Mouse (Mus musculus): Measurements from ENCODE around the gene Enpp1. TPM values are rescaled to one million over a fixed set of nuclear protein-coding genes. Genes with fewer than 3 reads are reported as not detected.

Gene Enpp1
- polyA plus RNA-seq, 1 experiment, result 0.78 TPM

DNA sequence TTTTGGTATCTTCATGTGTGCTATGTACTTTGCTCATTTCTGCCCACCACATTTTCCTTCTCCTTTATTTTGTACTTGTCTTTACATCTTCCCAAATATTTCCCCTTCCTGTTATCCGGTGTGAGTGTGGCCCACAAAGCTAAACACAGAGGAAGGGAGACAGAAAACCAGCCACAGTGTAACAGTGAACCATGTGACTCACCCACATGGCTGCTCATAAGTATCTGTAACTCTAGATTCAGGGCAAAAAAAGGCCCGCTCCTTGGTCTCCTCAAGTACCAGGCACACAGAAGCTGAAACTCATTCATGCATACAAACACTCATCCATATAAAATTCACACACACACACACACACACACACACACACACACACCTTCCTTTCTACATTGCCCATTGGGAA lies 108.9 kb downstream of the Enpp1 start:
- Histone ChIP-seq H3K36me3 (ENCODE audit: control insufficient read depth, insufficient read depth, low read length, poor library complexity, severe bottlenecking) (no peaks in the 10 kb centered on the region; the same call in 1 of the 2 replicates), H3K9ac (ENCODE audit: low read depth, poor library complexity, severe bottlenecking) (no peak overlapping the region), H3K27ac (ENCODE audit: insufficient read depth, low read length) (no peak overlapping the region), H3K4me3 (ENCODE audit: low read depth, low read length) (no peak overlapping the region), H3K4me1 (ENCODE audit: control insufficient read depth, insufficient read depth, low read length) (no peaks in the 10 kb centered on the region), H3K27me3 (ENCODE audit: control insufficient read depth, insufficient read depth, low read length, poor library complexity, severe bottlenecking) (no peaks in the 10 kb centered on the region), H3K9me3 (replicated peaks; ENCODE audit: control insufficient read depth, insufficient read depth, low read length, poor library complexity, severe bottlenecking) (no peaks in the 10 kb centered on the region)
- TF ChIP-seq EP300 (IDR thresholded peaks at IDR 0.05; ENCODE audit: insufficient read depth, low read depth, low read length) (no peak), POLR2A (IDR thresholded peaks at IDR 0.05; ENCODE audit: insufficient read depth, low read length) (no peak)

DNA sequence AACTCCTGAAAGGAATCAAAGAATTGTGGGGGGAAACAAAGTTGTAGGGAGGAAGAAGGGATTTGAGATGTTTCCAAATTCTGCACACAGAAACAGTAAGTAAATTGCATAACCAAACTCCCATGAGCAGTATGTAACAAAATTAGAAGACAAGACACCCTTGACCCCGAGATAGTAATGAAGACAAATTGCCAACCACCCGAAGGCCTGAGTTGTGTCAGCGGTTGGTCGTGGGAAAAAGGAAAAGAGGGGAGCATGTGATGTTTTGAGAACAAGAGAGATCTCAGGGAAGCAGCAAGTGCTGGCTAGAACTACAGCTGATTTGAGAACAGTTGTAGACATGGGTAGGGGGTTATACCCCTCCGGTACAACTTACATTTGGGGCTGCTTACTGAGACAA lies 112.2 kb downstream of the Enpp1 start:
- H3K9me3 ChIP-seq (replicated peaks; ENCODE audit: control insufficient read depth, insufficient read depth, low read length, poor library complexity, severe bottlenecking), result no peaks in the 10 kb centered on the region
- no peak overlapping the region for H3K4me3 ChIP-seq (ENCODE audit: low read depth, low read length)
- H3K36me3 ChIP-seq (ENCODE audit: control insufficient read depth, insufficient read depth, low read length, poor library complexity, severe bottlenecking), result peaks cover 10% of the 10 kb centered on the region
- H3K9ac ChIP-seq (ENCODE audit: low read depth, poor library complexity, severe bottlenecking), result no peak overlapping the region
- no peaks in the 10 kb centered on the region for H3K27me3 ChIP-seq (ENCODE audit: control insufficient read depth, insufficient read depth, low read length, poor library complexity, severe bottlenecking)
- H3K4me1 ChIP-seq (ENCODE audit: control insufficient read depth, insufficient read depth, low read length), result no peaks in the 10 kb centered on the region
- H3K27ac ChIP-seq (ENCODE audit: insufficient read depth, low read length), result no peak overlapping the region
- no peak for TF ChIP-seq EP300 (IDR thresholded peaks at IDR 0.05; ENCODE audit: insufficient read depth, low read depth, low read length)
- TF ChIP-seq POLR2A (IDR thresholded peaks at IDR 0.05; ENCODE audit: insufficient read depth, low read length), result no peak
- no peak for TF ChIP-seq CTCF (IDR thresholded peaks at IDR 0.05; ENCODE audit: low read depth, low read length)

DNA sequence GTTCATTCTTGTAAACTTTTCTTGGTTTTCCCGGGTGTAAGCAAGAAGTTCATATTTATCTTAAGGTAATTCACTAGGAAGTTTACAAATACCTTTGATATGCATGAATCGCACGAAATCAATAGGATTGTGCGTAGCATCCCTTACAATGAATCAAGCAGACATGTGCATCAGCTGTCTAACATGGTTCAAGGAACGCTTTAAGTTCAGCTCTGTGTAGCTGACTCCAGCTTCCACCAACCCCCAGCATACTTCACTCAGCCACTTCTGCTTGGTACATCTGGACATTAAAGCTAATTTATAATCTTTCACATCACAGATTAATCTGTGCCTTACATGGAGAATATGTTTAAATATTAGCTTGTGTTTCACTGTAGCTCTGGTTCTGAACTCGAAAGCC lies 113.3 kb downstream of the Enpp1 start:
- no peaks in the 10 kb centered on the region for H3K27me3 ChIP-seq (ENCODE audit: control insufficient read depth, insufficient read depth, low read length, poor library complexity, severe bottlenecking)
- H3K36me3 ChIP-seq (ENCODE audit: control insufficient read depth, insufficient read depth, low read length, poor library complexity, severe bottlenecking), result peaks cover 10% of the 10 kb centered on the region
- no peaks in the 10 kb centered on the region for H3K4me1 ChIP-seq (ENCODE audit: control insufficient read depth, insufficient read depth, low read length)
- no peak for TF ChIP-seq POLR2A (IDR thresholded peaks at IDR 0.05; ENCODE audit: insufficient read depth, low read length)
- no peak for TF ChIP-seq CTCF (IDR thresholded peaks at IDR 0.05; ENCODE audit: low read depth, low read length)
- no peak for TF ChIP-seq EP300 (IDR thresholded peaks at IDR 0.05; ENCODE audit: insufficient read depth, low read depth, low read length)
- no peaks in the 10 kb centered on the region for H3K9me3 ChIP-seq (replicated peaks; ENCODE audit: control insufficient read depth, insufficient read depth, low read length, poor library complexity, severe bottlenecking)
- H3K9ac ChIP-seq (ENCODE audit: low read depth, poor library complexity, severe bottlenecking), result no peak overlapping the region
- H3K4me3 ChIP-seq (ENCODE audit: low read depth, low read length), result no peak overlapping the region
- no peak overlapping the region for H3K27ac ChIP-seq (ENCODE audit: insufficient read depth, low read length)

DNA sequence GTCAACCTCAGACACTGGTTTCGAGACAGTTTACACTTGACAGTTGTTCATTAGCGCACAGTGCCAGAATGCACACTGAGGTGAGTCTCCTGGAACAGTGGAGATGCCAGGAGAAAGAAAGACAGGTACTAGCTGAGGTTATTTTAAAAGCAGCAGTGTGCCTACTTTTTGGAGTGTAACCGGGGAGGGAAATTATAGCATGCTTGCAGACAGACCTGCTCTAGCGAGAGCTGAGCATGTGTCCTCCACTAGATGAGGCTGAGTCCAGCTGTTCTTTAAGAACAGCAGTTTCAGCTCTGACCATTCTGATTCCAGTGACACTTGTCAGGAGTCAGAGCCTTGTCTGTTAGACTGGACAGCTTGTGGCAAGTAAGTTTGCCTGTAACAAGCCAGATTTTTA lies 114.2 kb downstream of the Enpp1 start:
- TF ChIP-seq CTCF (IDR thresholded peaks at IDR 0.05; ENCODE audit: low read depth, low read length), result no peak
- TF ChIP-seq EP300 (IDR thresholded peaks at IDR 0.05; ENCODE audit: insufficient read depth, low read depth, low read length), result no peak
- no peak for TF ChIP-seq POLR2A (IDR thresholded peaks at IDR 0.05; ENCODE audit: insufficient read depth, low read length)
- H3K9me3 ChIP-seq (replicated peaks; ENCODE audit: control insufficient read depth, insufficient read depth, low read length, poor library complexity, severe bottlenecking), result no peaks in the 10 kb centered on the region
- no peak overlapping the region for H3K4me3 ChIP-seq (ENCODE audit: low read depth, low read length)

DNA sequence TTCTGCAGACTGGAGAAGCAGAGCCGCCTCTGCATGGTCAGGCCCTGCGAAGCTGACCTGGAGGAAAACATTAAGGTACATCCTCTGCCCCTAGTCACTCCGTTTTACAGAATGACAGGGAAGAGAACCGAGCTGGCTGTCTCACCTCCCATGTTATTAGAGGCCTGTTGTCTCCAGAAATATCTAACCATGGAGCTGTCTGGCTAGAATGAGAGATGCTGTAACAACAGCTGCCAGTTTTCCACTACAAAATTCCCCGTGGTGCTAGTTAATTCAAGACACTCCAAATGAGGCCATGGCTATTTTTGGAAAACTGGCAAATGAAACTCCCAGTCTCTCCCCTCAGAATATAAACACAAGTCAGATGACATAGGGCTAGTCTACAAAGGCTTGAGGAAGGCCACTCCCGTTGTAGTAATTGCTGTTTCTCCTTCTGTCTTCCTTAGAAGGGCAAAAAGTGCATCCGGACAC lies 115.1 kb downstream of the Enpp1 start:
- H3K4me3 ChIP-seq (ENCODE audit: low read depth, low read length), result peak overlapping the region; percentile 90
- no peak overlapping the region for H3K27ac ChIP-seq (ENCODE audit: insufficient read depth, low read length)
- H3K4me1 ChIP-seq (ENCODE audit: control insufficient read depth, insufficient read depth, low read length), result peaks cover 2% of the 10 kb centered on the region
- peaks cover 10% of the 10 kb centered on the region for H3K36me3 ChIP-seq (ENCODE audit: control insufficient read depth, insufficient read depth, low read length, poor library complexity, severe bottlenecking)
- H3K9ac ChIP-seq (ENCODE audit: low read depth, poor library complexity, severe bottlenecking), result no peak overlapping the region
- TF ChIP-seq EP300 (IDR thresholded peaks at IDR 0.05; ENCODE audit: insufficient read depth, low read depth, low read length), result no peak
- TF ChIP-seq POLR2A (IDR thresholded peaks at IDR 0.05; ENCODE audit: insufficient read depth, low read length), result no peak
- no peak for TF ChIP-seq CTCF (IDR thresholded peaks at IDR 0.05; ENCODE audit: low read depth, low read length)
- no peaks in the 10 kb centered on the region for H3K27me3 ChIP-seq (ENCODE audit: control insufficient read depth, insufficient read depth, low read length, poor library complexity, severe bottlenecking)
- no peaks in the 10 kb centered on the region for H3K9me3 ChIP-seq (replicated peaks; ENCODE audit: control insufficient read depth, insufficient read depth, low read length, poor library complexity, severe bottlenecking)

More for the DNA sequence above, 114.2 kb downstream of the Enpp1 start:
- peaks cover 10% of the 10 kb centered on the region for H3K36me3 ChIP-seq (ENCODE audit: control insufficient read depth, insufficient read depth, low read length, poor library complexity, severe bottlenecking)
- H3K9ac ChIP-seq (ENCODE audit: low read depth, poor library complexity, severe bottlenecking), result no peak overlapping the region
- H3K4me1 ChIP-seq (ENCODE audit: control insufficient read depth, insufficient read depth, low read length), result peaks cover 2% of the 10 kb centered on the region
- H3K27ac ChIP-seq (ENCODE audit: insufficient read depth, low read length), result no peak overlapping the region
- no peaks in the 10 kb centered on the region for H3K27me3 ChIP-seq (ENCODE audit: control insufficient read depth, insufficient read depth, low read length, poor library complexity, severe bottlenecking)

DNA sequence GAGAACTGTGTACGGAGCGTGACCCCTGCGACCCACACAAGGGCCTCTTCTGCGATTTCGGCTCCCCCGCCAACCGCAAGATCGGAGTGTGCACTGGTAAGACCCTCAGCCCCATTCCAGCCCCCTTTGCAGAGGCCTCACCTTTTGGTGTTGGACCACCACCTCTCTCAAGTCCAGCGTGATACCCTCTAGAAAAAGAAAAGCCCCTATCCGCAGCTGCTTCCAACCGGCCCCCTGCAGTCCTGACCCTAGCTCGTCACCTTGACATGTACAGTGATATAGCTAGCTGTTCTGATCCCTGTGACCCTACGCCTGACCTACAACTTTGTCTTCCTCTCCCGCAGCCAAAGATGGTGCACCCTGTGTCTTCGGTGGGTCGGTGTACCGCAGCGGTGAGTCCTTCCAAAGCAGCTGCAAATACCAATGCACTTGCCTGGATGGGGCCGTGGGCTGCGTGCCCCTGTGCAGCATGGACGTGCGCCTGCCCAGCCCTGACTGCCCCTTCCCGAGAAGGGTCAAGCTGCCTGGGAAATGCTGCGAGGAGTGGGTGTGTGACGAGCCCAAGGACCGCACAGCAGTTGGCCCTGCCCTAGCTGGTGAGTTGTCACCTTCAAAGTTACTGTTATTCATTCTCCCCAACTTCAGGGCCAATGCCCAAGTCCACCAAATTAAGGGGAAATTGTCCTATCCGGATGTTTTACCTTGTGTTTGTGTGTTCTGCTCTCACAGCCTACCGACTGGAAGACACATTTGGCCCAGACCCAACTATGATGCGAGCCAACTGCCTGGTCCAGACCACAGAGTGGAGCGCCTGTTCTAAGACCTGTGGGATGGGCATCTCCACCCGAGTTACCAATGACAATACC lies 115.7 kb downstream of the Enpp1 start:
- TF ChIP-seq EP300 (IDR thresholded peaks at IDR 0.05; ENCODE audit: insufficient read depth, low read depth, low read length) (no peak), CTCF (IDR thresholded peaks at IDR 0.05; ENCODE audit: low read depth, low read length) (no peak), POLR2A (IDR thresholded peaks at IDR 0.05; ENCODE audit: insufficient read depth, low read length) (no peak)
- Histone ChIP-seq H3K36me3 (ENCODE audit: control insufficient read depth, insufficient read depth, low read length, poor library complexity, severe bottlenecking) (peaks cover 10% of the 10 kb centered on the region), H3K27me3 (ENCODE audit: control insufficient read depth, insufficient read depth, low read length, poor library complexity, severe bottlenecking) (no peaks in the 10 kb centered on the region), H3K4me1 (ENCODE audit: control insufficient read depth, insufficient read depth, low read length) (peaks cover 3% of the 10 kb centered on the region), H3K9ac (ENCODE audit: low read depth, poor library complexity, severe bottlenecking) (peak overlapping the region; percentile 59), H3K27ac (ENCODE audit: insufficient read depth, low read length) (peak overlapping the region; percentile 79; the same call in 1 of the 2 replicates), H3K4me3 (ENCODE audit: low read depth, low read length) (peak overlapping the region; percentile 90), H3K9me3 (replicated peaks; ENCODE audit: control insufficient read depth, insufficient read depth, low read length, poor library complexity, severe bottlenecking) (no peaks in the 10 kb centered on the region)

Measured in ES-Bruce4 (cell line).